Mouse (Mus musculus) neural tube, embryonic 14.5 days (tissue): ENCODE measurements around the gene St3gal3. TPM values are rescaled to one million over a fixed set of nuclear protein-coding genes. Genes with fewer than 3 reads are reported as not detected.

ENCODE experiments used
- ATAC-seq: fragments of 200-750 bp; cut with Nextera tagmentation; 2 replicates; pipeline ENCODE4 v1.8.0; 2017; ENCODE audit warnings: low read depth, mild to moderate bottlenecking, moderate TSS enrichment, moderate library complexity
- H3K27ac ChIP-seq: fragments of 300-500 bp; sonication (generic); 2 replicates; pipeline ENCODE4 v1.5.1; 2014; ENCODE audit warnings: low read depth, mild to moderate bottlenecking, control low read depth, low read length, moderate library complexity, mixed read lengths
- H3K27me3 ChIP-seq: fragments of 300-500 bp; sonication (generic); 2 replicates; pipeline ENCODE4 v1.6.1; 2014; ENCODE audit warnings: low read length; ENCODE audit not compliant: control insufficient read depth, insufficient read depth
- H3K36me3 ChIP-seq: fragments of 300-500 bp; sonication (generic); 2 replicates; pipeline ENCODE4 v1.6.1; 2014; ENCODE audit warnings: low read length, mixed read lengths; ENCODE audit not compliant: control insufficient read depth, insufficient read depth
- H3K4me1 ChIP-seq: fragments of 300-500 bp; sonication (generic); 2 replicates; pipeline ENCODE4 v1.6.1; 2014; ENCODE audit warnings: low read length; ENCODE audit not compliant: control insufficient read depth, insufficient read depth
- H3K4me2 ChIP-seq: fragments of 300-500 bp; sonication (generic); 2 replicates; pipeline ENCODE4 v1.6.1; 2014; ENCODE audit warnings: mild to moderate bottlenecking, low read depth, low read length, control low read depth
- H3K4me3 ChIP-seq: fragments of 300-500 bp; sonication (generic); 2 replicates; pipeline ENCODE4 v1.5.1; 2014; ENCODE audit warnings: low read depth, low read length, control low read depth, mixed read lengths
- H3K9ac ChIP-seq: fragments of 300-500 bp; sonication (generic); replicated peaks from 2 replicates; pipeline ENCODE4 v1.6.1; 2014; ENCODE audit warnings: low read depth, mild to moderate bottlenecking, control low read depth, low read length, mixed read lengths
- H3K9me3 ChIP-seq: fragments of 300-500 bp; sonication (generic); 2 replicates; pipeline ENCODE4 v1.6.1; 2016; ENCODE audit warnings: low read length; ENCODE audit not compliant: control insufficient read depth
- WGBS: fragments of 180-500 bp; shearing (Covaris S2); extraction: QIAGEN DNeasy Blood & Tissue Kit; methylation state at CpG from one replicate; pipeline ENCODE4 v1.1.7; 2014; 5-methylcytosine and 5-hydroxymethylcytosine counted together
- polyA plus RNA-seq: library from polyadenylated mRNA; unstranded; fragments of >200 nt; fragmentation: Nextera tagmentation; extraction: Ambion mirVana; gene quantifications from 2 replicates; pipeline ENCODE4 v1.2.1, GENCODE M21; 2014

The St3gal3 gene
- polyA plus RNA-seq, 1 experiment from 2014 or later = 10.6 TPM

GRCm38 (mm10) chr4:117936964-117937363 is 197.8 kb downstream of the St3gal3 start:
- Histone ChIP-seq H3K27ac (no peak overlapping the region), H3K27me3 (no peaks in the 10 kb centered on the region), H3K36me3 (peaks cover 5% of the 10 kb centered on the region; the same call in 1 of the 2 replicates), H3K9ac (no peak overlapping the region), H3K4me2 (no peak overlapping the region), H3K4me3 (no peak overlapping the region), H3K9me3 (no peaks in the 10 kb centered on the region), H3K4me1 (no peaks in the 10 kb centered on the region)
- ATAC-seq = no peak
- WGBS = 95% methylated on average over 5 of the region's 5 CpGs

GRCm38 (mm10) chr4:117934081-117934480 is 200.6 kb downstream of the St3gal3 start:
- no peak overlapping the region for H3K27ac ChIP-seq
- peaks cover 5% of the 10 kb centered on the region; the same call in 1 of the 2 replicates for H3K36me3 ChIP-seq
- H3K4me3 ChIP-seq = no peak overlapping the region
- 90% methylated on average over 4 of the region's 4 CpGs for WGBS
- H3K4me1 ChIP-seq = peaks cover 8% of the 10 kb centered on the region
- no peak for ATAC-seq
- H3K9ac ChIP-seq = no peak overlapping the region
- peaks cover 7% of the 10 kb centered on the region; the same call in 1 of the 2 replicates for H3K27me3 ChIP-seq
- H3K9me3 ChIP-seq = no peaks in the 10 kb centered on the region
- H3K4me2 ChIP-seq = no peak overlapping the region

- WGBS = 92% methylated on average over 5 of the region's 5 CpGs
Measured at GRCm38 (mm10) chr4:117933248-117933647, 201.5 kb downstream of the St3gal3 start.

GRCm38 (mm10) chr4:117929391-117929881 is 205.3 kb downstream of the St3gal3 start, which contains the start of gene Artn:
Gene Artn (minus strand): TSS chr4:117929763.
- no peaks in the 10 kb centered on the region for H3K9me3 ChIP-seq
- no peak for ATAC-seq
- peaks cover 18% of the 10 kb centered on the region for H3K4me1 ChIP-seq
- H3K9ac ChIP-seq = 0 out of 2 replicates have a peak within 1 kb of the TSS, but pooled peaks have one; percentile 34
- no peak within 1 kb of the TSS for H3K27ac ChIP-seq
- under 1% methylated on average over 33 of the region's 33 CpGs for WGBS
- H3K4me2 ChIP-seq = peak within 1 kb of the TSS; percentile 39
- peaks cover 19% of the 10 kb centered on the region for H3K27me3 ChIP-seq
- peaks cover 5% of the 10 kb centered on the region; the same call in 1 of the 2 replicates for H3K36me3 ChIP-seq
- H3K4me3 ChIP-seq = peak within 1 kb of the TSS; percentile 10; the same call in 1 of the 2 replicates

More at GRCm38 (mm10) chr4:117933248-117933647, 201.5 kb downstream of the St3gal3 start:
- Histone ChIP-seq H3K36me3 (peaks cover 5% of the 10 kb centered on the region; the same call in 1 of the 2 replicates), H3K9ac (no peak overlapping the region), H3K9me3 (no peaks in the 10 kb centered on the region), H3K4me2 (no peak overlapping the region), H3K4me3 (no peak overlapping the region), H3K4me1 (peaks cover 12% of the 10 kb centered on the region), H3K27me3 (peaks cover 12% of the 10 kb centered on the region; the same call in 1 of the 2 replicates), H3K27ac (no peak overlapping the region)
- no peak for ATAC-seq

- ATAC-seq = peak; percentile 18; the same call in 1 of the 2 replicates
- Histone ChIP-seq H3K4me1 (peaks cover 18% of the 10 kb centered on the region), H3K36me3 (peaks cover 5% of the 10 kb centered on the region; the same call in 1 of the 2 replicates), H3K4me2 (peak overlapping the region; percentile 39; the same call in 1 of the 2 replicates), H3K27me3 (peaks cover 19% of the 10 kb centered on the region), H3K27ac (no peak overlapping the region), H3K9me3 (no peaks in the 10 kb centered on the region), H3K4me3 (peak overlapping the region; percentile 10; the same call in 1 of the 2 replicates), H3K9ac (0 out of 2 replicates have a peak overlapping the region, but pooled peaks have one; percentile 34)
- WGBS = 6% methylated on average over 13 of the region's 13 CpGs
Measured at GRCm38 (mm10) chr4:117928699-117929241, 205.9 kb downstream of the St3gal3 start.

- no peak overlapping the region for H3K4me3 ChIP-seq
- no peak overlapping the region for H3K9ac ChIP-seq
- H3K27ac ChIP-seq = no peak overlapping the region
- H3K36me3 ChIP-seq = peaks cover 5% of the 10 kb centered on the region; the same call in 1 of the 2 replicates
- H3K4me1 ChIP-seq = peaks cover 18% of the 10 kb centered on the region
- peaks cover 19% of the 10 kb centered on the region for H3K27me3 ChIP-seq
- no peaks in the 10 kb centered on the region for H3K9me3 ChIP-seq
- ATAC-seq = 0 out of 2 replicates have a peak, but pooled peaks have one; percentile 29
- H3K4me2 ChIP-seq = no peak overlapping the region
- WGBS = 13% methylated on average over 6 of the region's 6 CpGs
Measured at GRCm38 (mm10) chr4:117928234-117928633, 206.5 kb downstream of the St3gal3 start.

- Histone ChIP-seq H3K4me2 (peak overlapping the region; percentile 91), H3K27ac (peak overlapping the region; percentile 29; the same call in 1 of the 2 replicates), H3K4me1 (peaks cover 18% of the 10 kb centered on the region), H3K9ac (peak overlapping the region; percentile 54), H3K9me3 (no peaks in the 10 kb centered on the region), H3K27me3 (peaks cover 19% of the 10 kb centered on the region), H3K36me3 (no peaks in the 10 kb centered on the region), H3K4me3 (peak overlapping the region; percentile 43)
- 2% methylated on average over 57 of the region's 71 CpGs for WGBS
- peak; percentile 84 for ATAC-seq
Measured at GRCm38 (mm10) chr4:117926545-117927482, 207.9 kb downstream of the St3gal3 start.

- no peaks in the 10 kb centered on the region for H3K9me3 ChIP-seq
- no peak overlapping the region for H3K4me2 ChIP-seq
- ATAC-seq = no peak
- WGBS = 74% methylated on average over 5 of the region's 6 CpGs
- H3K27me3 ChIP-seq = peaks cover 16% of the 10 kb centered on the region
- no peak overlapping the region for H3K4me3 ChIP-seq
- H3K36me3 ChIP-seq = no peaks in the 10 kb centered on the region
- no peak overlapping the region for H3K27ac ChIP-seq
- H3K9ac ChIP-seq = no peak overlapping the region
- peaks cover 18% of the 10 kb centered on the region for H3K4me1 ChIP-seq
Measured at GRCm38 (mm10) chr4:117924916-117925315, 209.8 kb downstream of the St3gal3 start.
